Mouse (Mus musculus): ENCODE measurements around the gene Actn1.

The Actn1 gene

DNA sequence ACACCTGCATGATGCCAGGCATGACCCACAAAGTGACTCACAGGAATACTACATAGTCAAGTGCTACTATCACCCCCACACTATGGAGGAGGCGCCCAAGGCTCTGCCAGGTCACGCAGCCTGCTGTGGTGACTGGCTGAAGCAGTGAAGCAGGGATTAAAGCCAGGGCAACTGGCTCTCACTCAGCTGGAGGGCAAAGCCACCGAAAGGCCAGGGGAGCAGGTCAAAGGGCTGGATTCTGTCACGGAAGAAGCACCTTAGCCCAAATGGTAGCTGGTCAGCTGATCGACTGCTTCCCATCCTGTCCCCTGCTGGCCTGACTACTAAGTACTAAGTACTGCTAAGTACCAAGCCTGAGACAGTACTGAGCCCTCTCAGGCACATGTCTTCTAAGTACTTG is 76.1 kb downstream of the Actn1 start:
- in situ Hi-C loops (cut with MseI, MboI) = no loop called here

DNA sequence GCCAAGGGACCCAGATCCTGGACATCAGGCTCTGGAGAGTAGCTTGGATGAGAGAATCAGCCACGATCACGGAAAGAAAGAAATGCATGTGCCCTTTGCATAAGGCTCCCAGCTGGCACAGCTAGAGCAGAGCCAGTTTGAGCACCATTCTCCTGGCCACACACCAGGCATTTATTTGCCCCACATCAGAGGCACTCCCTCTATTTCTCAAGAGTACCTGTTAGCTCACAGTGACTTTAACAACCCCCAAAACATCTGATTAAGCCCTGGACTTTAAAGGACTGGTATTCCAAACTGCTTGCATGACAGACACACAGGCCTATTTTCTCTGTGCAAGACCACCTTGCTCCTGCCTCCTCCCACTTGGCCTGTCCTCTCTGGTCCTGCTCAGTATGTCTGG is 78.3 kb downstream of the Actn1 start:
- in situ Hi-C loops (cut with MseI, MboI) = no loop called here

DNA sequence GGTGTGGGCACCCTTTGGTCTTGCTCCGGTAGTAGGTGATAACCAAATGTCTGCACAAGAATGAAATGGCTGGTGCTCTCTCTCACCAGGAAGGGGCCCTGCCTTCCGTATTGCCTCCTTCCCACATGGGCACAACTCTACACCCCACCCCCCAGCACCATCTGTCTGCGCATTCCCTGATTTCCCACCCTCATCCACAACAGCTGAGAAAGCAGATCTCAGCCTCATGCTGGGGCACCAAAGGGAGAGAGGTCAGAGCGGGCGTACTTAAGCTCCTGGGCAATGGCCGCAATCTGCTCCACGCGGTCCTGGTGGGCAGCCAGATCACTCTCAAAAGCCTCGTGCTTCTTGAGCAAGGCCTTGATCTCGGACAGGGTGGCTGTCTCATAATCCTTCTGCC is 82.1 kb downstream of the Actn1 start:
- in situ Hi-C loops (cut with MseI, MboI) = no loop called here

DNA sequence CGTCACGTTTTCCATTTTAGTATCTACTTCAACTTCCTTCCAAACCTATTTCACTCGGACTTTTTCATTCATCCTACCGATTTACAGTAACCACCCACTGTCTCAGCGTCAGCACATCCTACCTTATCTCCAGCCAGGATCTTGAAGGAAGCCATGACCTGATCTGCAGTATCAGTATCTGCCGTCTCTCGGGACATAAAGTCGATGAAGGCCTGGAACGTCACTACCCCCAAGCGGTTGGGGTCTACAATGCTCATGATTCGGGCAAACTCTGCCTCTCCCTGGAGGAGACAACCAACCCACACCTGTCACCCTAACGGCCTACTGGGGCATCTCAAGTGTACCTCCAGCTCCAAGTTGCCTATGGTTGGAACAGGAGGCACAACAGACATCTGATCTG is 91.4 kb downstream of the Actn1 start:
- in situ Hi-C loops (cut with MseI, MboI) = loop anchor here in 1 of 2 experiments (10.0 kb wide), 1 partner anchor 216 kb away; no protein-coding TSS in a partner anchor

DNA sequence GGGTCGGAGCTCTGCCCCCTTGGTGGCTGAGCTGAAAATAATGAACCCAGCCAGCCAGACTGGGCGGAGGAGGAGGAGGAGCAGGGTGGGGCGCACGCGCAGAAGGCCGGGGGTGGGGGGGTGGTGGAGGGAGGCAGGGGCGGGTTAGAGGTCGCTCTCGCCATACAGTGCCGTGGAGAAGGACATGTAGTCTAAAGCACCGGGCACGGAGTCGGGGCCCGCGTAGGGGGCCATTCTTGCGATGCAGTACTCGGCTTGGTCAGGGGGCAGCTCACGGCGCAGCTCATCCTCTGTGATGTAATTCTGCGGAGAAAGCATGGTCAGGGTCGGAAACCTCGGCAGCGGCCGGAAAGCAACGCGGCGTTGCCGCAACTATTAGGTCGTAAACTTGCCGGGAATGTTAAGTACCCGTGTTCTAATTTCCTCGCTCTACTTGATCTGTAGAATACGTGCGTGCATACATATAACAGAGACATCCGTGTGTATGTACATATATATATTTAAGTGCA is 91.9 kb downstream of the Actn1 start:
- in situ Hi-C loops (cut with MseI, MboI) = loop anchor here in 1 of 2 experiments (10.0 kb wide), 1 partner anchor 217 kb away; no protein-coding TSS in a partner anchor

GRCm38 (mm10) chr12:80167321-80167720 is 92.8 kb downstream of the Actn1 start:
- in situ Hi-C loops (cut with MseI, MboI) = loop anchor here in 1 of 2 experiments (10.0 kb wide), 1 partner anchor 217 kb away; no protein-coding TSS in a partner anchor

- in situ Hi-C loops (cut with MseI, MboI) = loop anchor here in 1 of 2 experiments (10.0 kb wide), 1 partner anchor 218 kb away; no protein-coding TSS in a partner anchor
Measured at GRCm38 (mm10) chr12:80166651-80167050, 93.5 kb downstream of the Actn1 start.

DNA sequence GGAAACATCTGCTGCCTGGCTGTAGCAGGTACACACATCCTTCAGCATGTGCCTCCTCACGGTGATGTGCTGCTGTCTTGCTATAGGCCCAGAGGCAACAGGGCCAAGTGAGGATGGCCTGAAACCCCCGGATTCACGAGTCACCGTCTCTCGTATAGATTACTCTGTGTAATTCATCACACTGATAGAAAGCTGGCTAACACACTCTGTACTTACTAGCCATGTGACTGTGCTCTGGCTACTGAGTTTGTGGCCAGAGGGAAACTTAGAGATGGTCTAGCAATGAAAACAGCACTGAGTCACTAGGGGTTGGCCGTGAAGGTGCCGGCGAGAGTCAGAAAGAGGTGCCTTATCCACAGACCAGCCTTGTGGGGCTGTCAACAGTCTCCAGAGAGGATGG is 95.6 kb downstream of the Actn1 start:
- in situ Hi-C loops (cut with MseI, MboI) = loop anchor here in 1 of 2 experiments (10.0 kb wide), 1 partner anchor 220 kb away; no protein-coding TSS in a partner anchor

DNA sequence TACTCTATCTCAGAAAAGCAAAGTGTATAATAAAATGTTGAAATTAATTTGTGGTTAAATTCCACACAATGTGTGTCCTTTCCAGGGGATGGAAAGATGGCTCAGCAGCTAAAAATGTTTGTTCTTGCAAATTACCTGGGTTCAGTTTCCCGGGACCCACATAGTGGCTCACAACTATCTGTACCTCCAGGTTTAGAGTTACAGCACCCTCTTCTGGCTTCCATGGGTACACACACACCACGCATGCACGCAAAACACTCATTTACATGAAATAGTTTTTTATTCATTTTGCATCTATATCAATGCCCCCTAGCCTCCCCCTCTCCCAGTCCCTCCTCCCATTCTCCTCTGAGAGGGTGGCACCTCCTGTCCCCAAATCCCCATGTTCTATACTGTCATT is 97.7 kb downstream of the Actn1 start:
- in situ Hi-C loops (cut with MseI, MboI) = loop anchor here in 1 of 2 experiments (10.0 kb wide), 1 partner anchor 222 kb away; no protein-coding TSS in a partner anchor

- in situ Hi-C loops (cut with MseI, MboI) = loop anchor here in 1 of 2 experiments (10.0 kb wide), 1 partner anchor 227 kb away; no protein-coding TSS in a partner anchor
Measured at GRCm38 (mm10) chr12:80157675-80158074, 102.5 kb downstream of the Actn1 start.

DNA sequence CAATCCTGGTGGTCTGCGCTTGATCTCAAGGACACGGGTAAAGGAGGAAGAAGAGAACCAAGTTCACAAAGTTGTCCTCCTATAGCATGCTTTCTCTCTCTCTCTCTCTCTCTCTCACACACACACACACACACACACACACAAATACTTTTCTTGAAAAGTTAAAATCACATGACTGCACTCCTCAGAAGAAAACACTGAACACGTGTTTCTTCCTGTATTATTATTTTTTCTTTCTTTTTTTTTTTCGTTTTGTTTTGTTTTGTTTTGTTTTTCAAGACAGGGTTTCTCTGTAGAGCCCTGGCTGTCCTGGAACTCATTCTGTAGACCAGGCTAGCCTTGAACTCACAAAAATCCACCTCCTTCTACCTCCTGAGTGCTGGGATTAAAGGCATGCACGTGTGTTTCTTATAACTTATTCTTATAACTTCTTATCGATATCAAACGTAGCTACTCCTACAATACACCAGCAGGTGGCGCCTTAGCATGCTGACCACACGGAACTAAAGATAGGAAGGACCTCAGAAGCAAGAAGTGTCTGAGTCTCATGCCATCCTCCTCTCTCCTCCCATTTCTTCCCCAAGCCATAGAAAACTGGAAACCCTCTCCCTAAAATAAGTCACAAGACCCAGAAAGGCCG is 106.4 kb downstream of the Actn1 start:
- in situ Hi-C loops (cut with MseI, MboI) = loop anchor here in 1 of 2 experiments (10.0 kb wide), 1 partner anchor 231 kb away; no protein-coding TSS in a partner anchor

DNA sequence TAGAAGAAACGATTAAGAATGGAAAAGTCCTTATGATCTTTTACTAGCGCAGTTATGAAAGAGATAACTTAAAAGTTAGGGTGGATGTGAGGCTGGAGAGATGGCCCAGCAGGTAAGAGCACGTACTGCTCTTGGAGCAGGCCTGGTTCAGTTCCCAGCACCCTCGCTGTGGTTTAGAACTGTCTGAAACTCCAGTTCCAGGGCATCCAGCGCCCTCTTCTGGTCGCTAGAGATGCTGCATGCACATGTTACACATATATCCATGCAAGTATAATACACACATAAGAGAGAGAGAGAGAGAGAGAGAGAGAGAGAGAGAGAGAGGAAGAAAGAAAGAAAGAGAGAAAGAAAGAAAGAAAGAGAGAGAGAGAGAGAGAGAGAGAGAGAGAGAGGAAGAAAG is 107.1 kb downstream of the Actn1 start:
- in situ Hi-C loops (cut with MseI, MboI) = loop anchor here in 1 of 2 experiments (10.0 kb wide), 1 partner anchor 232 kb away; no protein-coding TSS in a partner anchor

- in situ Hi-C loops (cut with MseI, MboI) = loop anchor here in 1 of 2 experiments (10.0 kb wide), 1 partner anchor 233 kb away; no protein-coding TSS in a partner anchor
Measured at GRCm38 (mm10) chr12:80151821-80152220, 108.3 kb downstream of the Actn1 start.

- in situ Hi-C loops (cut with MseI, MboI) = loop anchor here in 1 of 2 experiments (10.0 kb wide), 1 partner anchor 234 kb away; no protein-coding TSS in a partner anchor
Measured at GRCm38 (mm10) chr12:80150624-80151023, 109.5 kb downstream of the Actn1 start.

- in situ Hi-C loops (cut with MseI, MboI) = no loop called here
Measured at GRCm38 (mm10) chr12:80147563-80148214, 112.5 kb downstream of the Actn1 start.

DNA sequence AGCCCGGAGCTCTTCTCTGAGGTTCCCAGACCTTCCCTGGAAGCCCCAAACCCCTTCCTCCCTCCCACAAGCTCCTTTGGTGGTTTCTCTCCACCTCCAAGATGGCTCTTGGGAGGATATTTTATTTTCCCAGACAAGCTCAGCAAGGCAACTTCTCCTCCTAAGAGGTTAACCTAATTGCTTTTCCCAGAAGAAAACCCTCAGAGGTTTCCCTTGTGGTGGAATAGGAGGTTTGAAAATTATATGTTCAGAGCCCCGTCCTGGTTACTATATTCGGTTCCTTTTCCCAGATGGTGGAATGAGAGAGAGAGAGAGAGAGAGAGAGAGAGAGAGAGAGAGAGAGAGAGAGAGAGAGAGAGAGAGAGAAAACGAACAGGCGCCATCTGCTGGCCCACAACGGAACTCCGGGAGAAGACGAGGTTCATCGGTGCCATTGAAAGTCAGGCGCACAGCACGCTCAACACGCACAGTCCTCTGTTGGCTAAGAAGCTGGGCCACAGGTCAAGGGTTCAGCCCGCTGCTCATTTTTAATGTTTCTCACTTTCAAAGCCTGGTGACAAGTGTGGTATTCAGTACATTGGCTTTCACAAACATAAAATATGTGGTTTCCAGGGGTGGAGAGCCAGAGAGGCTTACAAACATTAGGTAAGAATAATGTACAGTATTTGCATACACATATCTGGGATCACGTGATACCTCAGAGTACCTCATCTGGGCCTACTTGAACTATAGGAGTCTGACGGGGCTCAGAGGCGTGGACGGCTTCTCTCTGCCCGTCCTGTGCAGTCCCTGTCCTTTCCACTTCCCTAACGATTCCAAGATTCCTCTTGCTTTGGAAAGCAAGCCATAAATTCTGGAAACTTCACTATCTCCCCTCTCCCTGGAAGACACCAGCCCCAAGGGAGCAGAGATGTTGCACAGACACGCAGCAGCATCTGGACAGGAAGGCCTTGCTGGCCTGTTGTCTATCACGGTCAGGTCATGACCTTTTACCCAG is 113.6 kb downstream of the Actn1 start:
- in situ Hi-C loops (cut with MseI, MboI) = no loop called here

DNA sequence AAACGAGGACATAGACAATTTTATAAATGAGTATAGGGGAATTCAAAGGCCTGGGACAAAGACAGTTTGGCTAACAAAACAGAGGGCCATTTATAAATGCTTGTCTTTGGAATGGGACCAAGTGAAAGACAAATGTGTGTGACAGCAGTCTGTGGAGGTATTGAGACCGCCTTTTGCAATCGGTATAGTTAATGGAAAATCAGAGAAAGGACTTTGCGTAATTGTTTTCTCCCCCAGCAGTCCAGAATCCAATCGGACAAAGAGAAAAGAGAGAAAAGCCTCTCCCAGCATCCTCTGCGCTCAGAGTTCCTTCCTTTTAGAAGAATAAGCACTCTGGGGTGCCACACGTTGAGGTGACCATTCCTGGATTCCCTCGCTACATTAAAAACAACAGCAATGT is 114.8 kb downstream of the Actn1 start:
- in situ Hi-C loops (cut with MseI, MboI) = no loop called here

GRCm38 (mm10) chr12:80144846-80145245 is 115.3 kb downstream of the Actn1 start:
- in situ Hi-C loops (cut with MseI, MboI) = no loop called here

- in situ Hi-C loops (cut with MseI, MboI) = no loop called here
Measured at GRCm38 (mm10) chr12:80141470-80141869, 118.7 kb downstream of the Actn1 start.

DNA sequence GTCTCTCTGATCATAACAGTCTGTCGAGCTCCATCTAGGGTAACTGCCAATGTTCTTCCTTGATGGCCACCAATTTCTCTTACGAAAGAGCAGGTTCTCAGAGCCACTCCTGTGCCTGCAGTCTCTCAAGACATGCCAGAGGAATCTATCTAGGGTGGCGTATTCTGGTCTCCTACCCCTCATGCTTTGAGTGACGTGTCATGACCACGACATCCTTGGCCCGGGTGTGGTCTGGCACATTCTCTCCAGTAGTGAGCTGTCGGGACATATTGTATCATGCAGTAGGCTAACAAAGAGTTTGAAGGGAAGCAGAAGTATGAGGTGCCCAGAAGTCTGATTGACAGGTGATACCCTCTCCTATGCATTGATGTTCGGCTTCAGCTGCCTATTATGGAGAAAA is 119.2 kb downstream of the Actn1 start:
- in situ Hi-C loops (cut with MseI, MboI) = no loop called here

DNA sequence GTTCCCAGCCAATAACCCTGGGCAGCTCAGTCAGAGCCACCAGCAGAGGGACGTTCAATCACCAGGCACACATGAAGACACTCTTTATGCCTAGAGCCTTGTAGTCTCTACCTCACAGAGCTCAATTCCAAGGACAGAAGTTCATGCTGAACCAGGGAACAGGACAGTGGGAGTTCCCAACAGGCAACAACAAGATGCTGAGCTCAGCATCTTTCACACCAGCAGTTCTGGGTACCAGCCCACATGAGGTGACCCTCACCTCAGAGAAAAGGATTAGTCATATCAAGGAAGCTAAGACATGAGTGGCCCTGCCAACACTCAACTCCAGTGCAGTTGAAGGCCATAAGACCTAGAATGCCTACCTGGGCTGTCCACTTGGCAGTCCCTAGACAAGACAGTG is 122.4 kb downstream of the Actn1 start:
- in situ Hi-C loops (cut with MseI, MboI) = loop anchor here (10.0 kb wide), 2 partner anchors 523 to 783 kb away; no protein-coding TSS in a partner anchor
